Mouse (Mus musculus) erythroblast, adult 5-6 weeks (primary cell): ENCODE measurements around the gene Plscr4. TPM values are rescaled to one million over a fixed set of nuclear protein-coding genes. Genes with fewer than 3 reads are reported as not detected.

Experiments used
- ATAC-seq: replicated peaks from 2 replicates; pipeline ENCODE4 v1.8.0; 2016; ENCODE audit warnings: moderate number of reproducible peaks, mild to moderate bottlenecking, moderate TSS enrichment, inconsistent platforms; ENCODE audit not compliant: poor library complexity, low FRiP score, severe bottlenecking
- total RNA-seq, 2 experiments: library from RNA; stranded (forward) in 1 of 2; stranded (reverse) in 1 of 2; fragments of 150-400 nt in 1 of 2; fragments of 200-764, 138-1000 nt in 1 of 2; gene quantifications; 2 replicates each; pipeline versions ENCODE4 v1.2.3 to v1.2.4; 2015 to 2017; ENCODE audit warnings: low replicate concordance in 2 of 2

Plscr4 gene
- total RNA-seq, 2 experiments from 2014 or later = 2.5 to 2.9 TPM

GRCm38 (mm10) chr9:92499710-92500410 lies 42.7 kb downstream of the Plscr4 start:
- ATAC-seq = no peak

- ATAC-seq = no peak
These were observed 47.1 kb downstream of the Plscr4 start for GRCm38 (mm10) chr9:92504256-92504655.

GRCm38 (mm10) chr9:92504889-92505288 lies 47.7 kb downstream of the Plscr4 start:
- ATAC-seq = no peak

- no peak for ATAC-seq
These were observed 54.5 kb downstream of the Plscr4 start for GRCm38 (mm10) chr9:92511696-92512095.

- ATAC-seq = no peak
These were observed 59.9 kb downstream of the Plscr4 start for GRCm38 (mm10) chr9:92517036-92517435.

GRCm38 (mm10) chr9:92520751-92521150 lies 63.6 kb downstream of the Plscr4 start:
- ATAC-seq = no peak

GRCm38 (mm10) chr9:92524506-92524905 lies 67.3 kb downstream of the Plscr4 start:
- no peak for ATAC-seq

GRCm38 (mm10) chr9:92530055-92530454 lies 72.9 kb downstream of the Plscr4 start:
- ATAC-seq = no peak

GRCm38 (mm10) chr9:92537735-92538134 lies 80.6 kb downstream of the Plscr4 start:
- ATAC-seq = no peak

- ATAC-seq = no peak
These were observed 81.0 kb downstream of the Plscr4 start for GRCm38 (mm10) chr9:92538216-92538615.

Other genes with a start within 250 kb of the Plscr4 start
- 17.8 and 35.2 TPM in 2 replicates for gene Plscr1, start 207.6 kb upstream of the Plscr4 start, total RNA-seq (2015; ENCODE audit: low replicate concordance)
- gene Plscr1, start 207.6 kb upstream of the Plscr4 start, total RNA-seq (2017; ENCODE audit: low replicate concordance) = 19.1 TPM in 2 replicates
- gene Plscr2, start 181.8 kb upstream of the Plscr4 start, total RNA-seq (2015; ENCODE audit: low replicate concordance) = not detected in 2 replicates
- not detected in 2 replicates for gene Plscr2, start 181.8 kb upstream of the Plscr4 start, total RNA-seq (2017; ENCODE audit: low replicate concordance)
- not detected in 2 replicates for gene 1700057G04Rik, start 148.0 kb upstream of the Plscr4 start, total RNA-seq (2015; ENCODE audit: low replicate concordance)
- gene 1700057G04Rik, start 148.0 kb upstream of the Plscr4 start, total RNA-seq (2017; ENCODE audit: low replicate concordance) = not detected in 2 replicates
- gene Plod2, start 84.8 kb downstream of the Plscr4 start, total RNA-seq (2015; ENCODE audit: low replicate concordance) = not detected in 2 replicates
- not detected in 2 replicates for gene Plod2, start 84.8 kb downstream of the Plscr4 start, total RNA-seq (2017; ENCODE audit: low replicate concordance)